Mouse (Mus musculus): ENCODE data around the gene Col24a1.
A peak's percentile ranks its signal among the peaks of the same experiment; 100 is the strongest.

The Col24a1 gene

DNA sequence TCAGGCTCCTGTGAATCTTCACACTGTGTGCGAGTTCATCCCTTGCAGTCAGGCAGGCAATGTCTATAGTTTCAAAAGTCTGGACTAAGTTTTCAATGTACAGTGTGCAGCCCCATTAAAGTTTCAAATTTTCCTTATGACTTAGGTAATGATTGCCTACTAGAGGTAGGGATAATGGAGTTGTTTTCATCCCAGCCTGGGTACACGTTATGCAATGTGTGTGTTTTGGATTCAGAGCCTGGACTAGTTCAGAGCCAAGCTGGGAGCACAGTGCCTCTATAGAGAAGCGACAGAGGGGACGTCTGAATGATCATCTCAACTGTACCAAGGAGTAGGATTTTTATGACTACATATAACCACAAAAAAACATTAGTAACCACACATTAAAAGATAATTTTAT is 267.8 kb downstream of the Col24a1 start:
- DNase-seq (ENCODE audit: low spot score in 2 of 2), result no peak

GRCm38 (mm10) chr3:145574468-145574867 is 282.2 kb downstream of the Col24a1 start:
- no peak for DNase-seq (ENCODE audit: low spot score in 2 of 2)

GRCm38 (mm10) chr3:145575340-145575739 is 283.1 kb downstream of the Col24a1 start:
- DNase-seq (ENCODE audit: low spot score in 2 of 2), result no peak

DNA sequence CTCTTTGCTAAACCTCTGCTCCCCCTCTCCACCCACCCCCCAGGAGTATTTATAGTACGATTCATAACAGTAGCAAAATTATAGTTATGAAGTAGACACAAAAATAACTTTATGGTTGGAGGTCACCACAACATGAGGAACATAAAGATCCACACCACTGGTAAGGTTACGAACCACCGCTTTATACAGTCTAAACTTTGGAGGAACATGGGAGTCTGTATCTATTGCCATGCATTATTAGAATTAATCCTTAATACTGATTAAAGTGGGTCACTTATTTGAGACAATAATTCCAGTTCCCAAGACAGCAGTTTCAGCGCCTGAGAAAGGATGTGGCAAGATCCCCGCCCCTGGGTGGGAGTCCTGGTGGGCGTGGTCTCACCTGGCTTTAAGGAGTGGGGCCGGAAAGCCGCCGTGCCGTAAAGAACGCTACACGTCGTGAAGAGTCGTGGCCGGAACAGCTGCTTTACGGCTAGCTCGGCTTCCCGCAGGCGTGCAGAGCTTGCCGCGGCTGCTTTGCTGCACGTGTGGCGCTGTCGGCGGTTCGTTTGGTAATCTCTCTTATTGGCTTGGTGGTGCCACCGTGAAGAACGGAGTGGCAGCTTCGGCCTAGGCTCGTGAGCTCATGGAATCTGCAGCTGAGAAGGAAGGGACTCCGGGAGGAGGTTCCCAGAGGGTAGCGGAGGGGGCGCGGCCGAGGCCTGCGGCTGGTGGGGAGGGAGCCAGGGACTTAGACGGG is 283.6 kb downstream of the Col24a1 start, which contains the start of gene Znhit6:
Znhit6 (plus strand) TSS at position 463 of the 739 bp plus-strand sequence.
- peak; percentile 87 to 88 for DNase-seq (ENCODE audit: low spot score in 2 of 2)

DNA sequence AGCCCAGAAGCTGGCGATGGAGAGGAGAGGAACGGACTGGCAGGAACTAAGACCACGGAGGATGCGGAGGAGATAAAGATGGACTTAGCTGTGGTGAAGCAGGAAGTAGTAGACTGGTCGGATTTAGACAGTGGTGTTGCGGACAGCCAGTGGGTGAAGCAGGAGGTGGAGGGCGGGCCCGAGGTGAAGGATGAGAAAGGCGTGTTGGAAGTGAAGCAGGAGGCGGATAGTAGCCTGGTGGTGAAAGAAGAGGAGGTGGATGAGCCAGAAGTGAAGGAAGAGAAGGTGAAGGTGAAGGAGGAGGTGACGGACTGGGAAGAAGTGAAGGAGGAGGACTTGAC is 284.2 kb downstream of the Col24a1 start:
- DNase-seq (ENCODE audit: low spot score in 2 of 2), result no peak

DNA sequence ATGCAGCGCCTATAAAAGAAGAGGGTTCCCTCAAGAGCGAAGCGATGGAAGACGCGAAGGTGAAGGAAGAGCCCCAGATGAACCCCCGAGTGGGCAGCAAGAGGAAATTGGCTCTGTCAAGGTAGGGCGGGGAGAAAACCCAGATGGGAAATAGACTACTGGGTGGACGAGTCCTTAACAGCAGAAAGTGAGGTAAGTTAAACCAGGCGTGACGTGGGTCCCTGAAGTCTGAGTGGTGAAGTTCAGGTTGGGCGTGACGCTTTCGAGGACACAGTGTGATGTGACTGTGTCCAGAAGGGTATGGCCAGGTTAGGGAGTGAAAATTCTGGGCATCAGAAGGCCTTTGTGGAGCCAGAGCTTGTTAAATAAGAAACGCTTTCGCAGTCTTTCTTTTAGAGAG is 284.6 kb downstream of the Col24a1 start:
- DNase-seq (ENCODE audit: low spot score in 2 of 2), result no peak

DNA sequence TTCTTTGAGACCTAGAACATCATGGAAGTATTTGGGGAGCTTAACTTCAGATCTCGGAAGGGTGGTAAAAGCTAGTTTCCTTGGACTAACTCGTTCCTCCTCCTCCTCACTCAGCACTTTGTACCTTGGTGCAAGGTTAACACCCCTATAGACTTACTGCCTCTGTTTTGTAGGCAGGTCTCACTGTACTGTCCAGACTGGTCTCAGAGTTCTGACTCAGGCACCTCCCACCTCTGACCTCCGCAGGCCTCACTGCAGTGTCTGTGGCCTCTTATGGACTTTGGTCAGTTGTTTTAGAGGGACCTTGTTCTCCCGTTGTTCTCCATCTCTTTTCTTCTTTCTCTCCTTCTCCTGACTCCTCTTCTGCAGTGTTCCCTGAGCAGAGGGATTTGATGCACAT is 290.8 kb downstream of the Col24a1 start:
- no peak for DNase-seq (ENCODE audit: low spot score in 2 of 2)

DNA sequence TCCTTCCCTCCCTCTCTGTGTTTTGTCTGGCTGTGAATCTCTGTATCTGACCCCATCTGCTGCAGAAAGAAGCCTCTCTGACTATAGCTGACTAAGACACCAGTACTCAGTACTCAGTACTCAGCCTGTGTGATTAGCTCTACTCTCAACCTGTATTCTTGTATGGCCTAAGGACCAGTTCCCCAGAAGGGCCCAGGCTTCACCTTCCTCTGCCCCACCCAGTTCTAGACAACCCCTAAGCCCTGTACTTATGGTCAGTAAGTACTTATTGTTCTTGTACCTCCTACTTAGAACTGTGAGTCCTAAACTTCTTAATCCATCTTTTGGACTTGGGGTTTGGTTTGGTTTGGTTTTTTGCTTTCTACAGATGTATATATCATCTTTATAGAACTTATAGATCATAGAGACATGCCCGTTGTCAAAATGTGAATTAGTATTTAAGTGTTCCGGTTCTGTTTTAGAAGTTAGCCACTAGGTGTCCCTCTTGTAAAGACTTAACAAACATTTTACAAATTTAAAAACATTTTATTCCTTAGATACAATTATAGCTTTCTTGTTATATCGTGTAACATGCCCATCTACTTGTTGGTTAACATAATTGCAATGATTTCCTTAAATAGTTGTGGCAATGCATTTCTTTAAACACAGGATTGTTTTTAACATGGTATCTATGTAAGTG is 291.4 kb downstream of the Col24a1 start:
- DNase-seq (ENCODE audit: low spot score in 2 of 2), result no peak

- DNase-seq (ENCODE audit: low spot score in 2 of 2), result peak in 1 of 2 experiments; percentile 4
Measured at GRCm38 (mm10) chr3:145590562-145590961, 298.3 kb downstream of the Col24a1 start.

GRCm38 (mm10) chr3:145591841-145592542 is 299.7 kb downstream of the Col24a1 start:
- no peak for DNase-seq (ENCODE audit: low spot score in 2 of 2)

- DNase-seq (ENCODE audit: low spot score in 2 of 2), result no peak
Measured at GRCm38 (mm10) chr3:145595354-145595753, 303.1 kb downstream of the Col24a1 start.

GRCm38 (mm10) chr3:145599059-145599458 is 306.8 kb downstream of the Col24a1 start:
- DNase-seq (ENCODE audit: low spot score in 2 of 2), result no peak

DNA sequence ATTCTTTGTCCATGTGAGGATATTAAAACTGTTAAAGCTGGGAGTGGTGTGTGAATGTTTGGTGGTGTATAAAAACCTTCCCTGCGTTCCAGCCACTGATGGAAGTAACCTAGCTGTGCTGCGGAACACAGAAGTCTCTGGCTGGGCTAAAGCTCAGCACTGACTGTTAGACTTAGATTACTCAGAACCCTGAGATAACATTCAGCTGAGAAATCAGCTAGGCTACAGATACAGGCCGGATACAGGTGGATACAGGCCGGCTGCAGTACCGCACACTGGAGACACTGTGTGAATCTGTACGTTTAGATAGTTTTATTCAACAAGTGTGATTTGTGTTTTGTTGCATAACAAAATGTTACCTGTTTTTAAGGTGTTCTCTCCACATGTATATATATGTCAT is 308.5 kb downstream of the Col24a1 start:
- DNase-seq (ENCODE audit: low spot score in 2 of 2), result no peak

DNA sequence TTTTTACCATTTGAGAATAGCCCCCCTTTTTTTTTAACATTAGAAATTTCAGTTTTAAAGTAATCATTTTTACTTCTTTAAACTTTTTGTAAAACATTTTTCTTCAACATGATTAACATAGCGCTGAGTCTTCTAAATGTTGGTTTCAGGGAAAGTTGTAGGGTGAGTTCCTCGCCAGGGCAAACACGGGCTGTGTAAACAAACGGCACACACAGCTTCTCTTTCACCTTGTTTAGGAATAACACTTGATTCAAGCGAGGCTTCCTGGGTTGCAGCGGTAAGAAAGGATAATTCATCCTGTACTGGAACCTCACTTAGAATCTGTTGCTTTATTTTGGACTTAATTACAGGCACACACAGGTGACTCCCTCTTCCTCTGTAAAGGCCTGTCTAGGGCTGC is 309.1 kb downstream of the Col24a1 start:
- no peak for DNase-seq (ENCODE audit: low spot score in 2 of 2)

Data from spleen, postnatal 36 days (tissue).